Mouse (Mus musculus): ENCODE data around the gene Hes5.

- TF ChIP-seq CTCF (IDR thresholded peaks at IDR 0.05; ENCODE audit: borderline replicate concordance, extremely low read depth, insufficient read depth, insufficient read length) (no peak), POLR2A (IDR thresholded peaks at IDR 0.05; ENCODE audit: borderline replicate concordance, extremely low read depth, insufficient read depth, insufficient read length, poor library complexity, severe bottlenecking) (no peak)
Observed at GRCm38 (mm10) chr4:155010870-155011269, 50.1 kb downstream of the Hes5 start.
